Mouse (Mus musculus) lung, postnatal 0 days (tissue): Measurements from ENCODE around the gene Mrnip. TPM values are rescaled to one million over a fixed set of nuclear protein-coding genes. Genes with fewer than 3 reads are reported as not detected.

Source experiments
- ATAC-seq: fragments of 200-750 bp; cut with Nextera tagmentation; 2 replicates; pipeline ENCODE4 v1.8.0; 2017; ENCODE audit warnings: moderate library complexity
- DNase-seq: peaks from one replicate; pipeline ENCODE4 v3.0.0-alpha.2; 2016; ENCODE audit warnings: low spot score
- H3K27ac ChIP-seq: fragments of 300-500 bp; sonication (generic); 2 replicates; pipeline ENCODE4 v1.5.1; 2014; ENCODE audit warnings: antibody characterized with exemption, mild to moderate bottlenecking, low read length, mixed read lengths
- H3K27me3 ChIP-seq: fragments of 300-500 bp; sonication (generic); replicated peaks from 2 replicates; pipeline ENCODE4 v1.6.1; 2014; ENCODE audit warnings: low read length, mixed read lengths; ENCODE audit not compliant: insufficient read depth
- H3K36me3 ChIP-seq: fragments of 300-500 bp; sonication (generic); 2 replicates; pipeline ENCODE4 v1.6.1; 2014; ENCODE audit warnings: low read length, mixed read lengths; ENCODE audit not compliant: insufficient read depth
- H3K4me1 ChIP-seq: fragments of 300-500 bp; sonication (generic); 2 replicates; pipeline ENCODE4 v1.6.1; 2014; ENCODE audit warnings: antibody characterized with exemption, low read depth, low read length, mixed read lengths; ENCODE audit not compliant: insufficient read depth
- H3K4me2 ChIP-seq: fragments of 300-500 bp; sonication (generic); replicated peaks from 2 replicates; pipeline ENCODE4 v1.6.1; 2014; ENCODE audit warnings: low read depth, mild to moderate bottlenecking, low read length, moderate library complexity, mixed read lengths
- H3K4me3 ChIP-seq: fragments of 300-500 bp; sonication (generic); 2 replicates; pipeline ENCODE4 v1.5.1; 2014; ENCODE audit warnings: low read depth, low read length
- H3K9ac ChIP-seq: fragments of 300-500 bp; sonication (generic); replicated peaks from 2 replicates; pipeline ENCODE4 v1.6.1; 2014; ENCODE audit warnings: low read depth, mild to moderate bottlenecking
- H3K9me3 ChIP-seq: fragments of 300-500 bp; sonication (generic); 2 replicates; pipeline ENCODE4 v1.6.1; 2016; ENCODE audit warnings: low read length, mixed read lengths
- CTCF ChIP-seq: IDR thresholded peaks from 2 replicates; pipeline ENCODE4 v1.5.1; 2016; ENCODE audit warnings: antibody characterized with exemption, mild to moderate bottlenecking
- EP300 ChIP-seq: IDR thresholded peaks from 2 replicates; pipeline ENCODE4 v1.6.1; 2016; ENCODE audit warnings: antibody characterized with exemption, mild to moderate bottlenecking, control low read depth
- WGBS: fragments of 180-500 bp; shearing (Covaris S2); extraction: QIAGEN DNeasy Blood & Tissue Kit; methylation state at CpG from one replicate; pipeline ENCODE4 v1.1.7; 2014; 5-methylcytosine and 5-hydroxymethylcytosine counted together
- polyA plus RNA-seq: library from polyadenylated mRNA; unstranded; fragments of >200 nt; fragmentation: Nextera tagmentation; extraction: Ambion mirVana; gene quantifications from 2 replicates; pipeline ENCODE4 v1.2.1, GENCODE M21; 2015

Gene Mrnip
- polyA plus RNA-seq, 1 experiment from 2014 or later: 9.0 TPM

- 86% methylated on average over 5 of the region's 5 CpGs for WGBS
- DNase-seq (no peak), ATAC-seq (no peak)
- no peak for TF ChIP-seq EP300
- no peak for TF ChIP-seq CTCF
- Histone ChIP-seq H3K27ac (no peak overlapping the region), H3K4me2 (no peak overlapping the region), H3K36me3 (peaks cover 22% of the 10 kb centered on the region; the same call in 1 of the 2 replicates), H3K9ac (no peak overlapping the region), H3K9me3 (no peaks in the 10 kb centered on the region), H3K27me3 (no peaks in the 10 kb centered on the region), H3K4me3 (no peak overlapping the region), H3K4me1 (no peaks in the 10 kb centered on the region)
Measured at GRCm38 (mm10) chr11:50168352-50168751, 5.9 kb upstream of the Mrnip start.

DNA sequence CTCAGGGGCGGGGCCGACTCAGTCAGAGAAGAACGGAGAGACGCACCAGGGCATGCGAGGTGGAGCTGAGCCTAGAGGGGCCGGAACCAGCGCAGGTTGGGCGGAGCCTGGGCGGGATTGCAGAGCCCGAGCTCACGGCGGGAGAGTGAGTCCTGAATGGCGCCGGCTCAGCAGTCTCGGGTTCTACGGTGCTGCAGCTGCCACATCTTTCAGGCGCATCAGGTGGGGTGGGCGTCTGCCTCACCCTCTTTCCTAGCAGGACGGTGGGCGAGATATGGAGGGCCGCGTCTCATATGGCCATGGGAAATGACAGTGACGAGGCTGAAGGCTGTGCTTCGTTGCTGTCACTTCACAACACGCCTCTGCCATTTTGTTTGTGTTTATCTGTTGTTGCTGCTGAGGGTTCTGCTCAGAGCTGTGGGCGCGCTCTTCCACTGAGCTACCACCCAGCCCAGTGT lies 515 bp downstream of the Mrnip start:
- no peaks in the 10 kb centered on the region for H3K27me3 ChIP-seq
- TF ChIP-seq EP300: no peak
- no peak; the same call in 1 of the 2 replicates for TF ChIP-seq CTCF
- ATAC-seq: peak; percentile 99
- WGBS: 0% methylated on average over 24 of the region's 27 CpGs
- no peaks in the 10 kb centered on the region for H3K9me3 ChIP-seq
- DNase-seq: peak; percentile 99
- peak overlapping the region; percentile 57; the same call in 1 of the 2 replicates for H3K27ac ChIP-seq
- H3K4me2 ChIP-seq: peak overlapping the region; percentile 91
- peaks cover 7% of the 10 kb centered on the region; the same call in 1 of the 2 replicates for H3K4me1 ChIP-seq
- 0 out of 2 replicates have a peak, but pooled peaks cover 1% of the 10 kb centered on the region for H3K36me3 ChIP-seq
- H3K4me3 ChIP-seq: peak overlapping the region; percentile 57
- H3K9ac ChIP-seq: peak overlapping the region; percentile 69

DNA sequence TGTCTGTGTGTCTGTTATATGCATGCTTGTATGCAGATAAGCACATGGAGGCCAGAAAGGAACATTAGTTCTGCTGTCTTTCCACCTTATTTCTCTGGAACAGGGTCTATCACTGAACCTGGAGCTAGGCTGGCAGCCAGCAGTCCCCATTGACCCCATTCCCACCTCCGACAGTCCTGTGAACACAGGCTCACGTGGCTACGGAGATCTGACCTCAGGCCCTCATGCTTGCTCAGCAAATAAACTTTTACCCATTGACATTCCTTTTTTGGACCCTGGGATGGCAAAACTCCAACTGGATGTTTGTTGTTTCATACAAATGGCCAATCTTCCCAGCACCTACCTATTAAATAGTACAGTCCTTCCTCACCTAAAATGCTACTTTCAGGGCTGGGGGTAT lies 2.1 kb downstream of the Mrnip start:
- Histone ChIP-seq H3K4me1 (peaks cover 7% of the 10 kb centered on the region; the same call in 1 of the 2 replicates), H3K27ac (no peak overlapping the region), H3K27me3 (no peaks in the 10 kb centered on the region), H3K9ac (no peak overlapping the region), H3K36me3 (no peaks in the 10 kb centered on the region), H3K4me3 (no peak overlapping the region), H3K4me2 (no peak overlapping the region), H3K9me3 (no peaks in the 10 kb centered on the region)
- 42% methylated on average over 3 of the region's 3 CpGs for WGBS
- DNase-seq (no peak), ATAC-seq (no peak)
- no peak for TF ChIP-seq EP300
- no peak for TF ChIP-seq CTCF

DNA sequence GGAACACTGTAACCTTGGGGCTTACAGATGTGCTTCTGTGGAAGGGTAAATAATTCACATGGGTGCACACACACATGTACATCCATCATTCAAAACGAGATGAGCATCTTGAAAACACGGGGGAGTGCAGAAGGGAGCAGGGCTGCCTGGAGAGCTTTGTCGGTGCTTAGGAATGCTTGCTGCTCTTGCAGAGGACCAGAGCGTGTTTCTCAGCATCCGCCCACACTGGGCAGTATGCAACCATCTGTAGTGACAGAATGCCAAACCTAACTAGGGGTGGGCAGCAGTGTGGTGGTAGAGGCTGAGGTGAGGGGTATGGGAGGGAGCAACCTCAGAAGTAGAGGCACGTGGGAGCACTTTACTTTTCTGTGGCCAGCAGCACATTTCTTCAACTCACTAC lies 2.9 kb downstream of the Mrnip start:
- WGBS: 62% methylated on average over 6 of the region's 6 CpGs
- H3K4me3 ChIP-seq: no peak overlapping the region
- no peaks in the 10 kb centered on the region for H3K9me3 ChIP-seq
- H3K9ac ChIP-seq: no peak overlapping the region
- TF ChIP-seq CTCF (no peak), EP300 (no peak)
- ATAC-seq (no peak), DNase-seq (no peak)
- H3K27me3 ChIP-seq: no peaks in the 10 kb centered on the region
- H3K27ac ChIP-seq: no peak overlapping the region
- peaks cover 7% of the 10 kb centered on the region; the same call in 1 of the 2 replicates for H3K4me1 ChIP-seq
- H3K36me3 ChIP-seq: no peaks in the 10 kb centered on the region
- H3K4me2 ChIP-seq: no peak overlapping the region

DNA sequence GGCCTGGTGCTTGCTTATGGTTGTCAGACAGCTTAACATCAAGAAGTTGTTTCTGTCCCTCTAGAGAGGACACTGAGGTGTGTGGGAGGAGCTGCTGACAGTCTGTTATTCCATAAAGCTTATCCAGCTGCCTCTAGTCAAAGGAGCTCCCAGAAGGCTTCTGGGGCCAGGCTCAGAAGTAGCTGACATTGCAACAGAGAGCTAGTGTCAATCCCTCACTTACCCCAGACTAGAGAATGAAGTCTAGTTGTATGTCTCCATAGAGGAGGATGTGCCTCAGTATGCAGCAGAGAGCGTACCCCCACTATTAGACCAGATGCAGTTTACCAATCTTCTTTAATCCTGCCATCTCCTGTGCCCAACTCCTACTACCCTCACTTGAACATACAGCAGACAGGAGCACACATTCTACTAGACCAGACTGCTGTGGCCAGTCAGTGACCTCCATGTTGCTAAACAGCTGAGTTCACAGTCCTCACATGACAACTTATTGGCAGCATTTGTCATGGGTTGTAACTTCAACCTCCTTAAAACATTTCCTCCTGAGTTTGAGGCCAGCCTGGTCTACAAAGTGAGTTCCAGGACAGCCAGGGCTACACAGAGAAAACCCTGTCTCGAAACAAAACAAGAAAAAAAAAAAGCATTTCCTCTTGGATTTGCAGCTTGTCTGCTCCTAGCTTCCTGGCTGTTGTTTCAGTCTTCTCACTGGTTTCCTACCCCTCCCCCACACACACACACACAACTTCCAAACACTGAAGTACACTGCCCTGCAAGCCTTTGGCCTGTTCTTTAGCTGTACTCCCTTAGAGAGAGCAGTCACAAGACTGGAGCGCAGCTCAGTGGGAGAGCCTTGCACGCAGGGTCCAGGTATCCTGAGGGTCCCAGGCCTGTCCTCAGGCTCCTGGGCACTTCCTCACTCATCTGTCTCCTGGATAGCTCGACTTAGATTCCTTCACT lies 4.6 kb downstream of the Mrnip start:
- 67% methylated on average over 5 of the region's 5 CpGs for WGBS
- Histone ChIP-seq H3K4me2 (no peak overlapping the region), H3K9ac (no peak overlapping the region), H3K9me3 (no peaks in the 10 kb centered on the region), H3K27me3 (no peaks in the 10 kb centered on the region), H3K27ac (peak overlapping the region; percentile 59), H3K4me3 (no peak overlapping the region), H3K36me3 (no peaks in the 10 kb centered on the region), H3K4me1 (peaks cover 7% of the 10 kb centered on the region; the same call in 1 of the 2 replicates)
- DNase-seq (peak; percentile 70), ATAC-seq (peak; percentile 15)
- TF ChIP-seq CTCF (no peak), EP300 (no peak)

GRCm38 (mm10) chr11:50180478-50181231 lies 6.4 kb downstream of the Mrnip start:
- no peaks in the 10 kb centered on the region for H3K36me3 ChIP-seq
- peak; percentile 56 for DNase-seq
- WGBS: 57% methylated on average over 6 of the region's 6 CpGs
- no peak overlapping the region for H3K4me2 ChIP-seq
- no peak overlapping the region for H3K27ac ChIP-seq
- H3K9me3 ChIP-seq: no peaks in the 10 kb centered on the region
- TF ChIP-seq CTCF (no peak), EP300 (peak; percentile 51; the same call in 1 of the 2 replicates)
- H3K4me1 ChIP-seq: peaks cover under 1% of the 10 kb centered on the region; the same call in 1 of the 2 replicates
- peak; percentile 56 for ATAC-seq
- H3K4me3 ChIP-seq: no peak overlapping the region
- no peaks in the 10 kb centered on the region for H3K27me3 ChIP-seq
- H3K9ac ChIP-seq: no peak overlapping the region
